Mouse (Mus musculus) adipocyte (in vitro differentiated cells): ENCODE results near the gene Gm853.

ENCODE experiments used
- DNase-seq: peaks from one replicate; pipeline ENCODE4 v3.0.0-alpha.2; 2016; ENCODE audit warnings: low spot score

Gene Gm853

GRCm38 (mm10) chr4:130174335-130175031 is 47.7 kb downstream of the Gm853 start:
- DNase-seq: peak; percentile 36

GRCm38 (mm10) chr4:130173911-130174311 is 48.3 kb downstream of the Gm853 start:
- DNase-seq: no peak

- no peak for DNase-seq
Measured at GRCm38 (mm10) chr4:130173060-130173822, 49.0 kb downstream of the Gm853 start.

GRCm38 (mm10) chr4:130171951-130172765 is 50.0 kb downstream of the Gm853 start:
- no peak for DNase-seq

GRCm38 (mm10) chr4:130170362-130170761 is 51.8 kb downstream of the Gm853 start:
- DNase-seq: no peak

- DNase-seq: no peak
Measured at GRCm38 (mm10) chr4:130169411-130169971, 52.7 kb downstream of the Gm853 start.

GRCm38 (mm10) chr4:130168280-130169183 is 53.7 kb downstream of the Gm853 start:
- DNase-seq: peak; percentile 78

GRCm38 (mm10) chr4:130167814-130168213 is 54.4 kb downstream of the Gm853 start:
- no peak for DNase-seq

- DNase-seq: no peak
Measured at GRCm38 (mm10) chr4:130167321-130167720, 54.9 kb downstream of the Gm853 start.

GRCm38 (mm10) chr4:130166592-130166991 is 55.6 kb downstream of the Gm853 start:
- DNase-seq: no peak

GRCm38 (mm10) chr4:130166061-130166460 is 56.1 kb downstream of the Gm853 start:
- DNase-seq: no peak

GRCm38 (mm10) chr4:130164121-130164520 is 58.1 kb downstream of the Gm853 start:
- DNase-seq: no peak

GRCm38 (mm10) chr4:130163391-130163861 is 58.8 kb downstream of the Gm853 start:
- DNase-seq: no peak

- DNase-seq: no peak
Measured at GRCm38 (mm10) chr4:130161349-130161748, 60.9 kb downstream of the Gm853 start.
